9 mouse cellular contexts compared by ENCODE assay signal in genomic region chr6:49919089-49919812, GRCm38 (mm10).
DNase-seq lines count a peak whose midpoint lies in the region; ATAC-seq and TF ChIP-seq lines count a peak whose summit lies in the region.
"Had no signal": no experiment of that assay in that cellular context is flagged by ENCODE, and none has a peak within 500 bp of the region (broad histone marks: within the 10 kb centered on the region; RNA-seq: fewer than 3 reads in every experiment).

No protein-coding gene starts in this region.

- H3K9ac ChIP-seq in hindbrain, postnatal 0 days (replicated peaks; ENCODE audit: low read length), result no peak overlapping the region
- H3K9ac ChIP-seq in limb, embryonic 14.5 days (ENCODE audit: low read depth, low read length, severe bottlenecking), result no peak overlapping the region
- H3K9ac ChIP-seq: neural tube, embryonic 12.5 days had no signal

- no peaks in the 10 kb centered on the region for H3K9me3 ChIP-seq in heart, embryonic 10.5 days
- H3K9me3 ChIP-seq in E14TG2a.4 (ENCODE audit: low read length), result peaks cover 16% of the 10 kb centered on the region
- no peaks in the 10 kb centered on the region for H3K9me3 ChIP-seq in hindbrain, postnatal 0 days (ENCODE audit: low read length)
- H3K9me3 ChIP-seq in limb, embryonic 14.5 days (ENCODE audit: control insufficient read depth, low read length), result no peaks in the 10 kb centered on the region
- H3K9me3 ChIP-seq: neural tube, embryonic 12.5 days had no signal

- TF ChIP-seq CTCF in E14TG2a.4 (conservative IDR thresholded peaks at IDR 0.05; ENCODE audit: low read length), result peak; percentile 28
- peak; percentile 77 for TF ChIP-seq CTCF in hindbrain, postnatal 0 days (IDR thresholded peaks at IDR 0.05; ENCODE audit: low read depth)

- no peaks in the 10 kb centered on the region for H3K27me3 ChIP-seq in heart, embryonic 10.5 days (ENCODE audit: insufficient read depth, poor library complexity, severe bottlenecking)
- H3K27me3 ChIP-seq in E14TG2a.4 (ENCODE audit: insufficient read depth, low read length), result no peaks in the 10 kb centered on the region
- H3K27me3 ChIP-seq in hindbrain, postnatal 0 days (ENCODE audit: insufficient read depth, low read length), result no peaks in the 10 kb centered on the region
- H3K27me3 ChIP-seq in limb, embryonic 14.5 days (ENCODE audit: control insufficient read depth, insufficient read depth, low read length), result no peaks in the 10 kb centered on the region
- H3K27me3 ChIP-seq: neural tube, embryonic 12.5 days had no signal

- TF ChIP-seq POLR2A in limb, embryonic 14.5 days (IDR thresholded peaks at IDR 0.05; ENCODE audit: borderline replicate concordance, extremely low read depth, insufficient read depth, insufficient read length), result no peak

- peak; percentile 16 to 27 for DNase-seq in heart, postnatal 10 days
- no peak for DNase-seq in heart, embryonic 10.5 days (ENCODE audit: low spot score)
- peak; percentile 7 to 50 for DNase-seq in cerebellum, postnatal 25 days
- peak; percentile 83 for DNase-seq in hindbrain, postnatal 0 days (ENCODE audit: low spot score)
- peak; percentile 74 for DNase-seq in limb, embryonic 14.5 days (ENCODE audit: low spot score)
- no peak for DNase-seq in T-cell, adult 2 months (ENCODE audit: low spot score)
- DNase-seq in natural killer cell, adult 2 months (ENCODE audit: low spot score in 2 of 2), result no peak

- H3K4me2 ChIP-seq in hindbrain, postnatal 0 days (ENCODE audit: low read depth, low read length), result no peak overlapping the region
- no peak overlapping the region for H3K4me2 ChIP-seq in limb, embryonic 14.5 days (replicated peaks; ENCODE audit: low read depth, low read length, severe bottlenecking)
- H3K4me2 ChIP-seq: neural tube, embryonic 12.5 days had no signal

- WGBS in heart, embryonic 10.5 days, result 45% methylated on average over 7 of the region's 7 CpGs
- 26% methylated on average over 7 of the region's 7 CpGs for whole genome bisulfite sequencing in hindbrain, postnatal 0 days
- 35% methylated on average over 7 of the region's 7 CpGs for WGBS in limb, embryonic 14.5 days

- no peaks in the 10 kb centered on the region for H3K4me1 ChIP-seq in heart, embryonic 10.5 days
- H3K4me1 ChIP-seq in E14TG2a.4 (replicated peaks; ENCODE audit: low read depth, low read length), result no peaks in the 10 kb centered on the region
- H3K4me1 ChIP-seq in hindbrain, postnatal 0 days (ENCODE audit: insufficient read depth, low read length), result no peaks in the 10 kb centered on the region
- H3K4me1 ChIP-seq in limb, embryonic 14.5 days (ENCODE audit: control insufficient read depth, insufficient read depth, low read length), result no peaks in the 10 kb centered on the region
- H3K4me1 ChIP-seq: neural tube, embryonic 12.5 days had no signal

- no peak overlapping the region for H3K27ac ChIP-seq in heart, embryonic 10.5 days
- no peak overlapping the region for H3K27ac ChIP-seq in hindbrain, postnatal 0 days
- no peak overlapping the region for H3K27ac ChIP-seq in limb, embryonic 14.5 days (replicated peaks; ENCODE audit: low read depth, low read length)
- H3K27ac ChIP-seq: neural tube, embryonic 12.5 days had no signal

- H3K4me3 ChIP-seq in heart, embryonic 10.5 days, result no peak overlapping the region
- H3K4me3 ChIP-seq in E14TG2a.4 (replicated peaks; ENCODE audit: low read length), result no peak overlapping the region
- H3K4me3 ChIP-seq in hindbrain, postnatal 0 days (ENCODE audit: low read length), result no peak overlapping the region
- no peak overlapping the region for H3K4me3 ChIP-seq in limb, embryonic 14.5 days (replicated peaks; ENCODE audit: low read length)
- H3K4me3 ChIP-seq: neural tube, embryonic 12.5 days had no signal

- no peak for ATAC-seq in hindbrain, postnatal 0 days
- ATAC-seq in limb, embryonic 14.5 days (ENCODE audit: low FRiP score, low read depth), result no peak; the same call in 1 of the 2 replicates

- no peaks in the 10 kb centered on the region for H3K36me3 ChIP-seq in heart, embryonic 10.5 days
- H3K36me3 ChIP-seq in E14TG2a.4 (ENCODE audit: insufficient read depth, low read length), result no peaks in the 10 kb centered on the region
- H3K36me3 ChIP-seq in hindbrain, postnatal 0 days (ENCODE audit: insufficient read depth, low read length), result no peaks in the 10 kb centered on the region
- H3K36me3 ChIP-seq in limb, embryonic 14.5 days (ENCODE audit: control insufficient read depth, insufficient read depth, low read length), result no peaks in the 10 kb centered on the region
- H3K36me3 ChIP-seq: neural tube, embryonic 12.5 days had no signal

- intact Hi-C loops in heart, postnatal 10 days (cut with DNase I), result loop anchor here (1.0 to 5.0 kb wide), 2 partner anchors 202 to 400 kb away; no protein-coding TSS in a partner anchor

Comparison
In these comparisons a context has a peak if more than half of its experiments do, and no peak if none do; other contexts are left out.
1. DNase-seq: peak in heart, postnatal 10 days (2 of 2), cerebellum, postnatal 25 days (2 of 2), hindbrain, postnatal 0 days (single experiment) and limb, embryonic 14.5 days (single experiment); none in heart, embryonic 10.5 days (single experiment), T-cell, adult 2 months (single experiment) and natural killer cell, adult 2 months (0 of 2).